7 mouse cellular contexts compared by ENCODE assay signal in genomic region chr6:85153970-85154540, GRCm38 (mm10). TPM values are rescaled to one million over a fixed set of nuclear protein-coding genes. Genes with fewer than 3 reads are reported as not detected.
A peak's percentile ranks its signal among the peaks of the same experiment; 100 is the strongest.
DNase-seq lines count a peak whose midpoint lies in the region; ATAC-seq and TF ChIP-seq lines count a peak whose summit lies in the region.

No protein-coding gene starts in this region.

- H3K9ac ChIP-seq in intestine, embryonic 16.5 days (ENCODE audit: low read depth, low read length), result no peak overlapping the region
- H3K9ac ChIP-seq in midbrain, embryonic 11.5 days (ENCODE audit: low read length), result no peak overlapping the region

- no peak for TF ChIP-seq POLR2A in small intestine, adult 2 months (IDR thresholded peaks at IDR 0.05; ENCODE audit: low read depth, low read length)

- no peak overlapping the region for H3K4me2 ChIP-seq in intestine, embryonic 16.5 days (ENCODE audit: low read depth, low read length)
- H3K4me2 ChIP-seq in midbrain, embryonic 11.5 days, result no peak overlapping the region

- H3K27me3 ChIP-seq in intestine, embryonic 16.5 days (replicated peaks; ENCODE audit: control insufficient read depth, insufficient read depth, low read length), result no peaks in the 10 kb centered on the region
- no peaks in the 10 kb centered on the region for H3K27me3 ChIP-seq in midbrain, embryonic 11.5 days (ENCODE audit: control insufficient read depth, insufficient read depth, low read length)
- H3K27me3 ChIP-seq in small intestine, adult 2 months (ENCODE audit: control insufficient read depth, insufficient read depth, low read length), result no peaks in the 10 kb centered on the region

- TF ChIP-seq CTCF in small intestine, adult 2 months (IDR thresholded peaks at IDR 0.05; ENCODE audit: extremely low read depth, insufficient read length, insufficient replicate concordance, low read depth, low read length), result peak; percentile 52; the same call in 1 of the 2 replicates

- H3K4me1 ChIP-seq in intestine, embryonic 16.5 days (ENCODE audit: control insufficient read depth, insufficient read depth, low read length), result peaks cover 10% of the 10 kb centered on the region
- peaks cover 6% of the 10 kb centered on the region; the same call in 1 of the 2 replicates for H3K4me1 ChIP-seq in midbrain, embryonic 11.5 days (ENCODE audit: control insufficient read depth, insufficient read depth, low read length)
- peaks cover 7% of the 10 kb centered on the region for H3K4me1 ChIP-seq in small intestine, adult 2 months (ENCODE audit: control insufficient read depth, insufficient read depth, insufficient read length, low read length)

- no peak overlapping the region for H3K4me3 ChIP-seq in intestine, embryonic 16.5 days (ENCODE audit: low read length)
- no peak overlapping the region for H3K4me3 ChIP-seq in midbrain, embryonic 11.5 days (ENCODE audit: low read depth, low read length)
- H3K4me3 ChIP-seq in small intestine, adult 2 months (ENCODE audit: low read depth, low read length), result no peak overlapping the region

- WGBS in intestine, embryonic 16.5 days, result 19% methylated on average over 9 of the region's 9 CpGs
- WGBS in midbrain, embryonic 11.5 days, result 9% methylated on average over 9 of the region's 9 CpGs
- WGBS in small intestine, adult 2 months, result 22% methylated on average over 9 of the region's 9 CpGs

- ATAC-seq in activated CD4-positive, CD25-positive, alpha-beta regulatory T cell, adult 4 months, result peak; percentile 71
- peak; percentile 26; the same call in 1 of the 2 replicates for ATAC-seq in intestine, embryonic 16.5 days
- peak; percentile 69 for ATAC-seq in midbrain, embryonic 11.5 days (ENCODE audit: low FRiP score)

- no peak overlapping the region for H3K27ac ChIP-seq in intestine, embryonic 16.5 days (ENCODE audit: low read length)
- no peak overlapping the region for H3K27ac ChIP-seq in midbrain, embryonic 11.5 days (ENCODE audit: low read depth, low read length)
- H3K27ac ChIP-seq in small intestine, adult 2 months (ENCODE audit: insufficient read depth, low read depth, low read length), result no peak overlapping the region

- H3K36me3 ChIP-seq in intestine, embryonic 16.5 days (ENCODE audit: control insufficient read depth, insufficient read depth, low read length), result no peaks in the 10 kb centered on the region
- H3K36me3 ChIP-seq in midbrain, embryonic 11.5 days (ENCODE audit: control insufficient read depth, insufficient read depth, low read length), result no peaks in the 10 kb centered on the region
- no peaks in the 10 kb centered on the region for H3K36me3 ChIP-seq in small intestine, adult 2 months (ENCODE audit: control insufficient read depth, insufficient read depth, low read length)

- DNase-seq in cerebellum, postnatal 14 days, result peak; percentile 85 to 88
- peak; percentile 19 to 39 for DNase-seq in gastrocnemius, adult 8-10 months (ENCODE audit: low spot score in 2 of 2)
- DNase-seq in left cerebral cortex, postnatal 14 days (ENCODE audit: low spot score in 2 of 2), result peak; percentile 78 to 81
- DNase-seq in midbrain, embryonic 11.5 days (ENCODE audit: low spot score, missing footprints), result peak; percentile 92

- no peaks in the 10 kb centered on the region for H3K9me3 ChIP-seq in intestine, embryonic 16.5 days (ENCODE audit: control insufficient read depth, low read length)
- no peaks in the 10 kb centered on the region for H3K9me3 ChIP-seq in midbrain, embryonic 11.5 days (ENCODE audit: control insufficient read depth, low read length)

- intact Hi-C loops in left cerebral cortex, postnatal 14 days (cut with DNase I), result no loop called here

RNA-seq across cellular contexts. Expression of gene Spr, which starts 16.5 kb away (rescaled TPM):
- 10 to 100 TPM; 24.0 to 31.0 TPM for polyA plus RNA-seq in activated CD4-positive, CD25-positive, alpha-beta regulatory T cell, adult 4 months (2017; shearing (Covaris generic))
- 10 to 100 TPM; 49.3 to 59.9 (median 58.7) TPM for total RNA-seq in gastrocnemius, adult 8-10 months (2022)
- 94.1 and 101 TPM in 2 replicates for polyA plus RNA-seq in intestine, embryonic 16.5 days (2015; fragmentation: Nextera tagmentation; extraction: Ambion mirVana)
- total RNA-seq in left cerebral cortex, postnatal 14 days (2021), result 10 to 100 TPM; 35.5 to 37.2 TPM
- polyA plus RNA-seq in midbrain, embryonic 11.5 days (2014; fragmentation: Nextera tagmentation; extraction: Ambion mirVana), result 41.1 and 45.5 TPM in 2 replicates
- polyA plus RNA-seq in small intestine, adult 2 months (2012; rRNA removed), result 33.6 and 51.3 TPM in 2 replicates

RNA-seq across cellular contexts. Expression of gene Emx1, which starts 33.2 kb away (rescaled TPM):
- polyA plus RNA-seq in activated CD4-positive, CD25-positive, alpha-beta regulatory T cell, adult 4 months (2017; shearing (Covaris generic)), result not detected
- not detected for total RNA-seq in gastrocnemius, adult 8-10 months (2022)
- polyA plus RNA-seq in intestine, embryonic 16.5 days (2015; fragmentation: Nextera tagmentation; extraction: Ambion mirVana), result 0.10 TPM in 1 of 2 replicates, not detected in the other
- 10 to 100 TPM; 39.9 to 41.6 TPM for total RNA-seq in left cerebral cortex, postnatal 14 days (2021)
- polyA plus RNA-seq in midbrain, embryonic 11.5 days (2014; fragmentation: Nextera tagmentation; extraction: Ambion mirVana), result 2.7 and 3.6 TPM in 2 replicates
- polyA plus RNA-seq in small intestine, adult 2 months (2012; rRNA removed), result not detected in 2 replicates

Comparison
In these comparisons a context has a peak if more than half of its experiments do, and no peak if none do; other contexts are left out.
1. DNase-seq: peak in every context shown above with its lines; median percentile 92 in midbrain, embryonic 11.5 days; 86 in cerebellum, postnatal 14 days; 80 in left cerebral cortex, postnatal 14 days; 29 in gastrocnemius, adult 8-10 months.